Mouse (Mus musculus) neural tube, embryonic 11.5 days (tissue): ENCODE data around the gene Cdh13. TPM values are rescaled to one million over a fixed set of nuclear protein-coding genes. Genes with fewer than 3 reads are reported as not detected.
A peak's percentile ranks its signal among the peaks of the same experiment; 100 is the strongest.

Source experiments
- ATAC-seq: fragments of 200-750 bp; cut with Nextera tagmentation; 2 replicates; pipeline ENCODE4 v1.8.0; 2017; ENCODE audit warnings: moderate number of reproducible peaks, mild to moderate bottlenecking, moderate TSS enrichment, moderate library complexity; ENCODE audit not compliant: insufficient read depth, low FRiP score, low TSS enrichment
- DNase-seq: peaks from one replicate; pipeline ENCODE4 v3.0.0-alpha.2; 2015; ENCODE audit warnings: low spot score
- H3K27ac ChIP-seq: fragments of 300-500 bp; sonication (generic); 2 replicates; pipeline ENCODE4 v1.5.1; 2014; ENCODE audit warnings: low read depth, mild to moderate bottlenecking, low read length
- H3K27me3 ChIP-seq: fragments of 300-500 bp; sonication (generic); 2 replicates; pipeline ENCODE4 v1.6.1; 2014; ENCODE audit warnings: mild to moderate bottlenecking, low read length, mixed read lengths; ENCODE audit not compliant: control insufficient read depth, insufficient read depth
- H3K36me3 ChIP-seq: fragments of 300-500 bp; sonication (generic); 2 replicates; pipeline ENCODE4 v1.6.1; 2014; ENCODE audit warnings: mild to moderate bottlenecking, low read length, moderate library complexity, mixed read lengths; ENCODE audit not compliant: control insufficient read depth, insufficient read depth
- H3K4me1 ChIP-seq: fragments of 300-500 bp; sonication (generic); 2 replicates; pipeline ENCODE4 v1.6.1; 2014; ENCODE audit warnings: low read length, mixed read lengths; ENCODE audit not compliant: control insufficient read depth, insufficient read depth
- H3K4me2 ChIP-seq: fragments of 300-500 bp; sonication (generic); 2 replicates; pipeline ENCODE4 v1.6.1; 2014; ENCODE audit warnings: low read depth, mild to moderate bottlenecking, moderate library complexity
- H3K4me3 ChIP-seq: fragments of 300-500 bp; sonication (generic); 2 replicates; pipeline ENCODE4 v1.5.1; 2014; ENCODE audit warnings: low read depth, low read length
- H3K9ac ChIP-seq: fragments of 300-500 bp; sonication (generic); 2 replicates; pipeline ENCODE4 v1.6.1; 2014; ENCODE audit warnings: mild to moderate bottlenecking, low read length
- H3K9me3 ChIP-seq: fragments of 300-500 bp; sonication (generic); 2 replicates; pipeline ENCODE4 v1.6.1; 2016; ENCODE audit warnings: low read length; ENCODE audit not compliant: control insufficient read depth
- WGBS: fragments of 180-500 bp; shearing (Covaris S2); extraction: QIAGEN DNeasy Blood & Tissue Kit; methylation state at CpG from one replicate; pipeline ENCODE4 v1.1.7; 2014; 5-methylcytosine and 5-hydroxymethylcytosine counted together
- polyA plus RNA-seq: library from polyadenylated mRNA; unstranded; fragments of >200 nt; fragmentation: Nextera tagmentation; extraction: Ambion mirVana; gene quantifications from 2 replicates; pipeline ENCODE4 v1.2.1, GENCODE M21; 2014

The Cdh13 gene
- polyA plus RNA-seq, 1 experiment from 2014 or later, result 20.5 TPM

- Histone ChIP-seq H3K4me1 (no peaks in the 10 kb centered on the region), H3K9ac (no peak overlapping the region), H3K36me3 (no peaks in the 10 kb centered on the region), H3K4me3 (no peak overlapping the region), H3K27me3 (no peaks in the 10 kb centered on the region), H3K9me3 (no peaks in the 10 kb centered on the region), H3K4me2 (no peak overlapping the region), H3K27ac (no peak overlapping the region)
- ATAC-seq (no peak), DNase-seq (no peak)
- 90% methylated on average over 8 of the region's 8 CpGs for WGBS
Observed at GRCm38 (mm10) chr8:118870711-118871110, 587.2 kb downstream of the Cdh13 start.

GRCm38 (mm10) chr8:118879939-118880825 lies 596.6 kb downstream of the Cdh13 start:
- ATAC-seq, result no peak
- no peaks in the 10 kb centered on the region for H3K27me3 ChIP-seq
- no peak overlapping the region for H3K9ac ChIP-seq
- no peak overlapping the region for H3K27ac ChIP-seq
- no peaks in the 10 kb centered on the region for H3K4me1 ChIP-seq
- WGBS, result 81% methylated on average over 11 of the region's 11 CpGs
- no peak for DNase-seq
- no peaks in the 10 kb centered on the region for H3K9me3 ChIP-seq
- H3K4me2 ChIP-seq, result no peak overlapping the region
- H3K4me3 ChIP-seq, result no peak overlapping the region
- H3K36me3 ChIP-seq, result no peaks in the 10 kb centered on the region

GRCm38 (mm10) chr8:118884296-118884695 lies 600.8 kb downstream of the Cdh13 start:
- Histone ChIP-seq H3K9ac (no peak overlapping the region), H3K4me2 (no peak overlapping the region), H3K4me3 (no peak overlapping the region), H3K27me3 (no peaks in the 10 kb centered on the region), H3K4me1 (no peaks in the 10 kb centered on the region), H3K36me3 (no peaks in the 10 kb centered on the region), H3K27ac (no peak overlapping the region), H3K9me3 (no peaks in the 10 kb centered on the region)
- ATAC-seq (no peak), DNase-seq (no peak)
- WGBS, result 77% methylated on average over 8 of the region's 8 CpGs

- no peak for ATAC-seq
- Histone ChIP-seq H3K9me3 (no peaks in the 10 kb centered on the region), H3K9ac (no peak overlapping the region), H3K4me1 (no peaks in the 10 kb centered on the region), H3K27ac (no peak overlapping the region), H3K36me3 (no peaks in the 10 kb centered on the region), H3K27me3 (no peaks in the 10 kb centered on the region), H3K4me2 (no peak overlapping the region), H3K4me3 (no peak overlapping the region)
- DNase-seq, result no peak
- WGBS, result 51% methylated on average over 11 of the region's 11 CpGs
Observed at GRCm38 (mm10) chr8:118884988-118885387, 601.5 kb downstream of the Cdh13 start.

- no peak overlapping the region for H3K4me3 ChIP-seq
- no peak overlapping the region for H3K4me2 ChIP-seq
- H3K4me1 ChIP-seq, result no peaks in the 10 kb centered on the region
- H3K9me3 ChIP-seq, result no peaks in the 10 kb centered on the region
- ATAC-seq, result no peak
- no peak for DNase-seq
- H3K9ac ChIP-seq, result no peak overlapping the region
- WGBS, result 78% methylated on average over 11 of the region's 11 CpGs
- H3K36me3 ChIP-seq, result no peaks in the 10 kb centered on the region
- H3K27ac ChIP-seq, result no peak overlapping the region
- no peaks in the 10 kb centered on the region for H3K27me3 ChIP-seq
Observed at GRCm38 (mm10) chr8:118902402-118902801, 618.9 kb downstream of the Cdh13 start.

GRCm38 (mm10) chr8:118916513-118916912 lies 633.0 kb downstream of the Cdh13 start:
- no peaks in the 10 kb centered on the region for H3K4me1 ChIP-seq

GRCm38 (mm10) chr8:118937412-118937811 lies 653.9 kb downstream of the Cdh13 start:
- Histone ChIP-seq H3K27ac (no peak overlapping the region), H3K9ac (no peak overlapping the region), H3K27me3 (no peaks in the 10 kb centered on the region), H3K36me3 (no peaks in the 10 kb centered on the region), H3K4me2 (no peak overlapping the region), H3K4me1 (no peaks in the 10 kb centered on the region), H3K9me3 (no peaks in the 10 kb centered on the region), H3K4me3 (no peak overlapping the region)
- 23% methylated on average over 11 of the region's 11 CpGs for WGBS
- DNase-seq (no peak), ATAC-seq (no peak)

More at GRCm38 (mm10) chr8:118916513-118916912, 633.0 kb downstream of the Cdh13 start:
- no peak for ATAC-seq
- 83% methylated on average over 3 of the region's 3 CpGs for WGBS
- H3K27ac ChIP-seq, result no peak overlapping the region
- no peak overlapping the region for H3K4me2 ChIP-seq
- H3K36me3 ChIP-seq, result no peaks in the 10 kb centered on the region
- no peaks in the 10 kb centered on the region for H3K27me3 ChIP-seq
- no peak overlapping the region for H3K4me3 ChIP-seq
- no peak overlapping the region for H3K9ac ChIP-seq
- 0 out of 2 replicates have a peak, but pooled peaks cover 3% of the 10 kb centered on the region for H3K9me3 ChIP-seq
- no peak for DNase-seq

GRCm38 (mm10) chr8:118938025-118938424 lies 654.5 kb downstream of the Cdh13 start:
- Histone ChIP-seq H3K4me1 (no peaks in the 10 kb centered on the region), H3K36me3 (no peaks in the 10 kb centered on the region), H3K27me3 (no peaks in the 10 kb centered on the region), H3K4me2 (no peak overlapping the region), H3K27ac (no peak overlapping the region), H3K4me3 (no peak overlapping the region), H3K9me3 (no peaks in the 10 kb centered on the region), H3K9ac (no peak overlapping the region)
- DNase-seq (peak; percentile 15), ATAC-seq (peak; percentile 72; the same call in 1 of the 2 replicates)
- 27% methylated on average over 8 of the region's 8 CpGs for WGBS
